Mouse (Mus musculus): ENCODE results near the gene Edrf1. TPM values are rescaled to one million over a fixed set of nuclear protein-coding genes. Genes with fewer than 3 reads are reported as not detected.
"Not testable (repeated sequence)": the region's sequence is repeated elsewhere in the genome, so short reads cannot be mapped to it uniquely, and the experiment has no call there.

Edrf1 gene
- polyA plus RNA-seq, 1 experiment = 17.7 TPM

GRCm38 (mm10) chr7:133676002-133676401, 38.7 kb downstream of the Edrf1 start:
- DNase-seq = no peak
- no peak overlapping the region for H3K27ac ChIP-seq (ENCODE audit: control insufficient read depth, insufficient read depth, low read length)
- peaks cover 15% of the 10 kb centered on the region for H3K36me3 ChIP-seq (ENCODE audit: control insufficient read depth, insufficient read depth, low read length)
- H3K27me3 ChIP-seq (ENCODE audit: control insufficient read depth, insufficient read depth, low read length) = no peaks in the 10 kb centered on the region
- no peaks in the 10 kb centered on the region for H3K4me1 ChIP-seq (replicated peaks; ENCODE audit: control insufficient read depth, insufficient read depth, low read length)
- TF ChIP-seq CTCF (IDR thresholded peaks at IDR 0.05; ENCODE audit: borderline replicate concordance, control insufficient read depth, extremely low read depth, insufficient read depth, low read length, poor library complexity) (no peak), POLR2A (IDR thresholded peaks at IDR 0.05; ENCODE audit: control insufficient read depth, extremely low read depth, insufficient read depth, low read length, poor library complexity) (no peak)
- H3K4me3 ChIP-seq (ENCODE audit: control insufficient read depth, insufficient read depth, low read length) = no peak overlapping the region
- WGBS = 83% methylated on average over 9 of the region's 9 CpGs

- no peak for DNase-seq
- 97% methylated on average over 8 of the region's 8 CpGs for WGBS
- TF ChIP-seq POLR2A (IDR thresholded peaks at IDR 0.05; ENCODE audit: control insufficient read depth, extremely low read depth, insufficient read depth, low read length, poor library complexity) = no peak
- no peak for TF ChIP-seq CTCF (IDR thresholded peaks at IDR 0.05; ENCODE audit: borderline replicate concordance, control insufficient read depth, extremely low read depth, insufficient read depth, low read length, poor library complexity)
Measured at GRCm38 (mm10) chr7:133678716-133679115, 41.4 kb downstream of the Edrf1 start.

GRCm38 (mm10) chr7:133679439-133679838, 42.1 kb downstream of the Edrf1 start:
- 79% methylated on average over 4 of the region's 4 CpGs for WGBS
- no peaks in the 10 kb centered on the region for H3K36me3 ChIP-seq (ENCODE audit: control insufficient read depth, insufficient read depth, low read length)
- TF ChIP-seq POLR2A (IDR thresholded peaks at IDR 0.05; ENCODE audit: control insufficient read depth, extremely low read depth, insufficient read depth, low read length, poor library complexity) (no peak), CTCF (IDR thresholded peaks at IDR 0.05; ENCODE audit: borderline replicate concordance, control insufficient read depth, extremely low read depth, insufficient read depth, low read length, poor library complexity) (no peak)
- no peak overlapping the region for H3K27ac ChIP-seq (ENCODE audit: control insufficient read depth, insufficient read depth, low read length)
- H3K4me1 ChIP-seq (replicated peaks; ENCODE audit: control insufficient read depth, insufficient read depth, low read length) = no peaks in the 10 kb centered on the region
- H3K27me3 ChIP-seq (ENCODE audit: control insufficient read depth, insufficient read depth, low read length) = no peaks in the 10 kb centered on the region
- no peak overlapping the region for H3K4me3 ChIP-seq (ENCODE audit: control insufficient read depth, insufficient read depth, low read length)
- DNase-seq = no peak

More at GRCm38 (mm10) chr7:133678716-133679115, 41.4 kb downstream of the Edrf1 start:
- Histone ChIP-seq H3K27ac (ENCODE audit: control insufficient read depth, insufficient read depth, low read length) (no peak overlapping the region), H3K27me3 (ENCODE audit: control insufficient read depth, insufficient read depth, low read length) (no peaks in the 10 kb centered on the region), H3K4me1 (replicated peaks; ENCODE audit: control insufficient read depth, insufficient read depth, low read length) (no peaks in the 10 kb centered on the region), H3K36me3 (ENCODE audit: control insufficient read depth, insufficient read depth, low read length) (no peaks in the 10 kb centered on the region), H3K4me3 (ENCODE audit: control insufficient read depth, insufficient read depth, low read length) (no peak overlapping the region)

GRCm38 (mm10) chr7:133679961-133680360, 42.6 kb downstream of the Edrf1 start, which contains the start of gene Mmp21:
Gene Mmp21, minus strand, starts transcription at chr7:133680061.
- H3K4me1 ChIP-seq (replicated peaks; ENCODE audit: control insufficient read depth, insufficient read depth, low read length) = no peaks in the 10 kb centered on the region
- 97% methylated on average over 3 of the region's 3 CpGs for WGBS
- DNase-seq = no peak
- no peak within 1 kb of the TSS for H3K4me3 ChIP-seq (ENCODE audit: control insufficient read depth, insufficient read depth, low read length)
- H3K36me3 ChIP-seq (ENCODE audit: control insufficient read depth, insufficient read depth, low read length) = no peaks in the 10 kb centered on the region
- TF ChIP-seq CTCF (IDR thresholded peaks at IDR 0.05; ENCODE audit: borderline replicate concordance, control insufficient read depth, extremely low read depth, insufficient read depth, low read length, poor library complexity) (no peak), POLR2A (IDR thresholded peaks at IDR 0.05; ENCODE audit: control insufficient read depth, extremely low read depth, insufficient read depth, low read length, poor library complexity) (no peak)
- H3K27me3 ChIP-seq (ENCODE audit: control insufficient read depth, insufficient read depth, low read length) = no peaks in the 10 kb centered on the region
- H3K27ac ChIP-seq (ENCODE audit: control insufficient read depth, insufficient read depth, low read length) = no peak within 1 kb of the TSS

- no peak for DNase-seq
- Histone ChIP-seq H3K27me3 (ENCODE audit: control insufficient read depth, insufficient read depth, low read length) (no peaks in the 10 kb centered on the region), H3K36me3 (ENCODE audit: control insufficient read depth, insufficient read depth, low read length) (no peaks in the 10 kb centered on the region), H3K27ac (ENCODE audit: control insufficient read depth, insufficient read depth, low read length) (no peak overlapping the region), H3K4me1 (replicated peaks; ENCODE audit: control insufficient read depth, insufficient read depth, low read length) (no peaks in the 10 kb centered on the region), H3K4me3 (ENCODE audit: control insufficient read depth, insufficient read depth, low read length) (no peak overlapping the region)
- 86% methylated on average over 5 of the region's 5 CpGs for WGBS
- no peak for TF ChIP-seq CTCF (IDR thresholded peaks at IDR 0.05; ENCODE audit: borderline replicate concordance, control insufficient read depth, extremely low read depth, insufficient read depth, low read length, poor library complexity)
- no peak for TF ChIP-seq POLR2A (IDR thresholded peaks at IDR 0.05; ENCODE audit: control insufficient read depth, extremely low read depth, insufficient read depth, low read length, poor library complexity)
Measured at GRCm38 (mm10) chr7:133683626-133684025, 46.3 kb downstream of the Edrf1 start.

- 91% methylated on average over 5 of the region's 5 CpGs for WGBS
- Histone ChIP-seq H3K36me3 (ENCODE audit: control insufficient read depth, insufficient read depth, low read length) (no peaks in the 10 kb centered on the region), H3K27ac (ENCODE audit: control insufficient read depth, insufficient read depth, low read length) (no peak overlapping the region), H3K4me1 (replicated peaks; ENCODE audit: control insufficient read depth, insufficient read depth, low read length) (no peaks in the 10 kb centered on the region), H3K4me3 (ENCODE audit: control insufficient read depth, insufficient read depth, low read length) (no peak overlapping the region), H3K27me3 (ENCODE audit: control insufficient read depth, insufficient read depth, low read length) (no peaks in the 10 kb centered on the region)
- TF ChIP-seq CTCF (IDR thresholded peaks at IDR 0.05; ENCODE audit: borderline replicate concordance, control insufficient read depth, extremely low read depth, insufficient read depth, low read length, poor library complexity) (no peak), POLR2A (IDR thresholded peaks at IDR 0.05; ENCODE audit: control insufficient read depth, extremely low read depth, insufficient read depth, low read length, poor library complexity) (no peak)
- no peak for DNase-seq
Measured at GRCm38 (mm10) chr7:133684110-133684509, 46.8 kb downstream of the Edrf1 start.

GRCm38 (mm10) chr7:133684701-133685100, 47.4 kb downstream of the Edrf1 start:
- 48% methylated on average over 6 of the region's 6 CpGs for WGBS
- no peaks in the 10 kb centered on the region for H3K27me3 ChIP-seq (ENCODE audit: control insufficient read depth, insufficient read depth, low read length)
- H3K4me1 ChIP-seq (replicated peaks; ENCODE audit: control insufficient read depth, insufficient read depth, low read length) = no peaks in the 10 kb centered on the region
- H3K36me3 ChIP-seq (ENCODE audit: control insufficient read depth, insufficient read depth, low read length) = no peaks in the 10 kb centered on the region
- H3K4me3 ChIP-seq (ENCODE audit: control insufficient read depth, insufficient read depth, low read length) = no peak overlapping the region
- no peak overlapping the region for H3K27ac ChIP-seq (ENCODE audit: control insufficient read depth, insufficient read depth, low read length)
- DNase-seq = no peak
- TF ChIP-seq CTCF (IDR thresholded peaks at IDR 0.05; ENCODE audit: borderline replicate concordance, control insufficient read depth, extremely low read depth, insufficient read depth, low read length, poor library complexity) (no peak), POLR2A (IDR thresholded peaks at IDR 0.05; ENCODE audit: control insufficient read depth, extremely low read depth, insufficient read depth, low read length, poor library complexity) (no peak)

- not testable (repeated sequence) for H3K36me3 ChIP-seq (ENCODE audit: control insufficient read depth, insufficient read depth, low read length); H3K4me3 ChIP-seq (ENCODE audit: control insufficient read depth, insufficient read depth, low read length); H3K27me3 ChIP-seq (ENCODE audit: control insufficient read depth, insufficient read depth, low read length); H3K27ac ChIP-seq (ENCODE audit: control insufficient read depth, insufficient read depth, low read length); DNase-seq; H3K4me1 ChIP-seq (replicated peaks; ENCODE audit: control insufficient read depth, insufficient read depth, low read length)
Measured at GRCm38 (mm10) chr7:133685644-133686043, 48.3 kb downstream of the Edrf1 start.

All from thymus, adult 2 months (tissue).